Mouse (Mus musculus): ENCODE data around the gene Trim9.

GRCm38 (mm10) chr12:70262271-70262953 lies 85.0 kb downstream of the Trim9 start:
- TF ChIP-seq CTCF (IDR thresholded peaks at IDR 0.05), result no peak
- TF ChIP-seq EP300 (IDR thresholded peaks at IDR 0.05), result no peak

Measured in lung, postnatal 0 days (tissue).